Mouse (Mus musculus) neural tube, embryonic 12.5 days (tissue): ENCODE results near the gene 1110004F10Rik. TPM values are rescaled to one million over a fixed set of nuclear protein-coding genes. Genes with fewer than 3 reads are reported as not detected.

ENCODE experiments used
- ATAC-seq: fragments of 200-750 bp; cut with Nextera tagmentation; 2 replicates; pipeline ENCODE4 v1.8.0; 2017; ENCODE audit warnings: low read depth, mild to moderate bottlenecking, moderate TSS enrichment, moderate library complexity; ENCODE audit not compliant: low FRiP score
- H3K27ac ChIP-seq: fragments of 300-500 bp; sonication (generic); 2 replicates; pipeline ENCODE4 v1.5.1; 2016
- H3K27me3 ChIP-seq: fragments of 300-500 bp; sonication (generic); replicated peaks from 2 replicates; pipeline ENCODE4 v1.6.1; 2016; ENCODE audit warnings: mild to moderate bottlenecking
- H3K36me3 ChIP-seq: fragments of 300-500 bp; sonication (generic); 2 replicates; pipeline ENCODE4 v1.6.1; 2016; ENCODE audit warnings: mild to moderate bottlenecking
- H3K4me1 ChIP-seq: fragments of 300-500 bp; sonication (generic); 2 replicates; pipeline ENCODE4 v1.6.1; 2016
- H3K4me2 ChIP-seq: fragments of 300-500 bp; sonication (generic); replicated peaks from 2 replicates; pipeline ENCODE4 v1.6.1; 2016; ENCODE audit warnings: mild to moderate bottlenecking
- H3K4me3 ChIP-seq: fragments of 300-500 bp; sonication (generic); 2 replicates; pipeline ENCODE4 v1.5.1; 2016
- H3K9ac ChIP-seq: fragments of 300-500 bp; sonication (generic); 2 replicates; pipeline ENCODE4 v1.6.1; 2016; ENCODE audit warnings: mild to moderate bottlenecking
- H3K9me3 ChIP-seq: fragments of 300-500 bp; sonication (generic); 2 replicates; pipeline ENCODE4 v1.6.1; 2016; ENCODE audit warnings: mild to moderate bottlenecking
- WGBS: fragments of 180-500 bp; shearing (Covaris S2); methylation state at CpG from one replicate; pipeline ENCODE4 v1.1.7; 2016; 5-methylcytosine and 5-hydroxymethylcytosine counted together
- polyA plus RNA-seq: library from polyadenylated mRNA; unstranded; fragments of >200 nt; fragmentation: Nextera tagmentation; extraction: Ambion mirVana; gene quantifications from 2 replicates; pipeline ENCODE4 v1.2.1, GENCODE M21; 2016

Gene 1110004F10Rik
- polyA plus RNA-seq, 1 experiment from 2014 or later: 310 TPM

- no peak for ATAC-seq
- Histone ChIP-seq H3K4me1 (no peaks in the 10 kb centered on the region), H3K9me3 (no peaks in the 10 kb centered on the region), H3K4me3 (no peak overlapping the region), H3K27ac (no peak overlapping the region), H3K4me2 (no peak overlapping the region), H3K36me3 (peaks cover 64% of the 10 kb centered on the region), H3K27me3 (no peaks in the 10 kb centered on the region), H3K9ac (no peak overlapping the region)
- 94% methylated on average over 9 of the region's 9 CpGs for WGBS
Measured at GRCm38 (mm10) chr7:116103091-116103490, 63.9 kb downstream of the 1110004F10Rik start.

- no peak overlapping the region for H3K27ac ChIP-seq
- peaks cover 19% of the 10 kb centered on the region for H3K36me3 ChIP-seq
- 76% methylated on average over 3 of the region's 3 CpGs for WGBS
- H3K4me3 ChIP-seq: no peak overlapping the region
- no peak for ATAC-seq
- no peaks in the 10 kb centered on the region for H3K27me3 ChIP-seq
- no peaks in the 10 kb centered on the region for H3K4me1 ChIP-seq
- no peak overlapping the region for H3K9ac ChIP-seq
- no peaks in the 10 kb centered on the region for H3K9me3 ChIP-seq
- no peak overlapping the region for H3K4me2 ChIP-seq
Measured at GRCm38 (mm10) chr7:116110661-116111060, 71.5 kb downstream of the 1110004F10Rik start.

- 91% methylated on average over 6 of the region's 6 CpGs for WGBS
- Histone ChIP-seq H3K4me2 (no peak overlapping the region), H3K9me3 (no peaks in the 10 kb centered on the region), H3K27me3 (no peaks in the 10 kb centered on the region), H3K4me3 (no peak overlapping the region), H3K9ac (no peak overlapping the region), H3K27ac (no peak overlapping the region), H3K36me3 (peaks cover 10% of the 10 kb centered on the region), H3K4me1 (no peaks in the 10 kb centered on the region)
- no peak for ATAC-seq
Measured at GRCm38 (mm10) chr7:116111546-116111945, 72.3 kb downstream of the 1110004F10Rik start.

GRCm38 (mm10) chr7:116115216-116115930, 76.2 kb downstream of the 1110004F10Rik start:
- Histone ChIP-seq H3K27me3 (no peaks in the 10 kb centered on the region), H3K9ac (no peak overlapping the region), H3K4me1 (no peaks in the 10 kb centered on the region), H3K4me3 (no peak overlapping the region), H3K4me2 (no peak overlapping the region), H3K9me3 (no peaks in the 10 kb centered on the region), H3K36me3 (no peaks in the 10 kb centered on the region), H3K27ac (no peak overlapping the region)
- no peak for ATAC-seq
- WGBS: 68% methylated on average over 12 of the region's 12 CpGs

GRCm38 (mm10) chr7:116115991-116116390, 76.8 kb downstream of the 1110004F10Rik start:
- Histone ChIP-seq H3K9me3 (no peaks in the 10 kb centered on the region), H3K4me1 (no peaks in the 10 kb centered on the region)
- no peak for ATAC-seq

GRCm38 (mm10) chr7:116119306-116119857, 80.2 kb downstream of the 1110004F10Rik start:
- no peak overlapping the region for H3K27ac ChIP-seq
- no peak for ATAC-seq
- 0 out of 2 replicates have a peak, but pooled peaks cover 2% of the 10 kb centered on the region for H3K4me1 ChIP-seq
- no peak overlapping the region for H3K4me3 ChIP-seq
- H3K36me3 ChIP-seq: no peaks in the 10 kb centered on the region
- no peak overlapping the region for H3K4me2 ChIP-seq
- no peak overlapping the region for H3K9ac ChIP-seq
- no peaks in the 10 kb centered on the region for H3K9me3 ChIP-seq
- H3K27me3 ChIP-seq: no peaks in the 10 kb centered on the region
- WGBS: 85% methylated on average over 1 of the region's 1 CpGs

More at GRCm38 (mm10) chr7:116115991-116116390, 76.8 kb downstream of the 1110004F10Rik start:
- H3K27ac ChIP-seq: no peak overlapping the region
- no peaks in the 10 kb centered on the region for H3K36me3 ChIP-seq
- H3K4me2 ChIP-seq: no peak overlapping the region
- H3K9ac ChIP-seq: no peak overlapping the region
- H3K4me3 ChIP-seq: no peak overlapping the region
- 74% methylated on average over 2 of the region's 2 CpGs for WGBS
- H3K27me3 ChIP-seq: no peaks in the 10 kb centered on the region

- H3K4me1 ChIP-seq: 0 out of 2 replicates have a peak, but pooled peaks cover 2% of the 10 kb centered on the region
- no peaks in the 10 kb centered on the region for H3K36me3 ChIP-seq
- no peaks in the 10 kb centered on the region for H3K9me3 ChIP-seq
- H3K4me2 ChIP-seq: no peak overlapping the region
- no peak overlapping the region for H3K4me3 ChIP-seq
- H3K27ac ChIP-seq: no peak overlapping the region
- no peaks in the 10 kb centered on the region for H3K27me3 ChIP-seq
- no peak for ATAC-seq
- no peak overlapping the region for H3K9ac ChIP-seq
- WGBS: 87% methylated on average over 4 of the region's 4 CpGs
Measured at GRCm38 (mm10) chr7:116120737-116121136, 81.5 kb downstream of the 1110004F10Rik start.

GRCm38 (mm10) chr7:116121202-116121601, 82.0 kb downstream of the 1110004F10Rik start:
- 56% methylated on average over 11 of the region's 11 CpGs for WGBS
- Histone ChIP-seq H3K4me3 (no peak overlapping the region), H3K36me3 (no peaks in the 10 kb centered on the region), H3K9me3 (no peaks in the 10 kb centered on the region), H3K27me3 (no peaks in the 10 kb centered on the region), H3K4me2 (no peak overlapping the region), H3K27ac (no peak overlapping the region), H3K4me1 (0 out of 2 replicates have a peak, but pooled peaks cover 2% of the 10 kb centered on the region), H3K9ac (no peak overlapping the region)
- no peak for ATAC-seq

- no peak overlapping the region for H3K9ac ChIP-seq
- no peaks in the 10 kb centered on the region for H3K27me3 ChIP-seq
- H3K9me3 ChIP-seq: no peaks in the 10 kb centered on the region
- no peak overlapping the region for H3K4me2 ChIP-seq
- H3K36me3 ChIP-seq: no peaks in the 10 kb centered on the region
- ATAC-seq: peak; percentile 56; the same call in 1 of the 2 replicates
- WGBS: 47% methylated on average over 13 of the region's 13 CpGs
- no peak overlapping the region for H3K4me3 ChIP-seq
- 0 out of 2 replicates have a peak, but pooled peaks cover 2% of the 10 kb centered on the region for H3K4me1 ChIP-seq
- H3K27ac ChIP-seq: no peak overlapping the region
Measured at GRCm38 (mm10) chr7:116122981-116123596, 83.9 kb downstream of the 1110004F10Rik start.

GRCm38 (mm10) chr7:116123597-116123985, 84.4 kb downstream of the 1110004F10Rik start:
- 92% methylated on average over 2 of the region's 2 CpGs for WGBS
- no peak overlapping the region for H3K4me2 ChIP-seq
- H3K27me3 ChIP-seq: no peaks in the 10 kb centered on the region
- no peak overlapping the region for H3K27ac ChIP-seq
- no peaks in the 10 kb centered on the region for H3K9me3 ChIP-seq
- 0 out of 2 replicates have a peak, but pooled peaks cover 2% of the 10 kb centered on the region for H3K4me1 ChIP-seq
- no peak overlapping the region for H3K4me3 ChIP-seq
- H3K36me3 ChIP-seq: no peaks in the 10 kb centered on the region
- no peak for ATAC-seq
- no peak overlapping the region for H3K9ac ChIP-seq

- whole genome bisulfite sequencing: 90% methylated on average over 12 of the region's 12 CpGs
- no peak overlapping the region for H3K4me3 ChIP-seq
- ATAC-seq: no peak
- 0 out of 2 replicates have a peak, but pooled peaks cover 2% of the 10 kb centered on the region for H3K4me1 ChIP-seq
- no peaks in the 10 kb centered on the region for H3K9me3 ChIP-seq
- H3K4me2 ChIP-seq: no peak overlapping the region
- no peak overlapping the region for H3K27ac ChIP-seq
- no peaks in the 10 kb centered on the region for H3K36me3 ChIP-seq
- H3K27me3 ChIP-seq: no peaks in the 10 kb centered on the region
- H3K9ac ChIP-seq: no peak overlapping the region
Measured at GRCm38 (mm10) chr7:116124057-116124456, 84.9 kb downstream of the 1110004F10Rik start.

GRCm38 (mm10) chr7:116125671-116126070, 86.5 kb downstream of the 1110004F10Rik start:
- no peaks in the 10 kb centered on the region for H3K27me3 ChIP-seq
- no peak overlapping the region for H3K9ac ChIP-seq
- no peak for ATAC-seq
- H3K27ac ChIP-seq: no peak overlapping the region
- H3K4me2 ChIP-seq: no peak overlapping the region
- WGBS: 86% methylated on average over 7 of the region's 7 CpGs
- H3K4me1 ChIP-seq: 0 out of 2 replicates have a peak, but pooled peaks cover 2% of the 10 kb centered on the region
- no peak overlapping the region for H3K4me3 ChIP-seq
- no peaks in the 10 kb centered on the region for H3K9me3 ChIP-seq
- no peaks in the 10 kb centered on the region for H3K36me3 ChIP-seq
